Mouse (Mus musculus): ENCODE results near the gene Sorcs1.

DNA sequence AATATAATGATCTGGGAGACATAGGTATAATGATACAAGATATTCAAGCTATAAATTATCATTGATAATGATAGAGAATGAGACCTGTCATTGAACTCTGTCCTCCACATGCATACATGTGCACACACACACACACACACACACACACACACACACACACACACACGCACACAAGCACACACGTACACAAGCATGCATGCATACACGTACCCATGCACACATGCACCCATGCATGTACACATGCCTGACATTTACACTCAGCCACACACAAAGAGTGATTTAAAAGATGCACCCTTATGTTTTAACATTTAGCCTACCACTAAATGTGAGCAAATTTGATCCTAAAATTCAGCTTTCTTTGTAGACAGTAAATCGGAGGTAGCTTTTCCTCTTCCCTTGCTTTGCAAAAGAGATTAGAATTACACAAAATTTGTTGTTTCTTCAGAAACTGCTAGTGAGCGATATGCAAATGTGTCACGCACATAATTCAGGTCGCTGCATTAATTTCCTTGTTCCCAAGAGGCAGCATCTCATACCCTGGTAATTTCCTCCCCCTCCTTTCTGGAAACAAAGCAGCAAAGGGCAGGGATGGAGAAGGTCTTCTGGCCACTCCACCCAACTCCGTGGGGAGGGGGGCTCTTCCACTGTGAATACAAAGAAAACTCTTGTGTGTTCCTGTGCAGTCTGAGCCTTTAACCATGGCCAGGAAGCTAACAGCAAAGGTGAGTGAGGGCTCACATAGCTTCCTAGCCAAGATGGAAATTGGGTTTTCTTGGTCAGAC, 38.0 kb downstream of the Sorcs1 start:
- TF ChIP-seq CTCF (IDR thresholded peaks at IDR 0.05; ENCODE audit: extremely low read depth, insufficient read depth, low read length) (no peak), POLR2A (IDR thresholded peaks at IDR 0.05; ENCODE audit: extremely low read depth, insufficient read depth, low read length) (no peak)

Data from cortical plate, adult 2 months (tissue).